Mouse (Mus musculus): ENCODE measurements at regions not wholly inside any gene's neighbourhood (a gene's known extent, or its start where the extent isn't known, plus 50 kb on each side); places are given as distances from the start of the nearest gene placed in this dataset.

DNA sequence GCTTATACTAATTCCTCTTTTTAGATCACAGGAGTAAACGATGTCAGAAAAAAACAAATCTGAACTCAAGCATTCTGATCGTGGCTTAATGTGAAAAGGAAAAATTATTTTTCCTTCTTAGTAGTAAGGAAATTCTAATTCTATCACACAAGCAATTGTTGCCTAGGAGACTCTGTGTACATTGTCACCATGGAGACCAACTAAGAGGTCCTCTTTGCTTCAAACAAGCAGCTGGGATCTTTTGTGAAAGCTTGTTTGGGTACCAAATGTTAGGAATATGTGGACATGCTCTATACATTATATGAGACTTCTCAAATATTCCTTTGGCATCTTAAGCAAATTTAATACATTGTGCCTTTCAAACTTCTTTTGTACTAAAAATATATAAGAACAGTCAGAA lies 345.9 kb upstream of the Atp10a start:
- in situ Hi-C loops (cut with MboI, MseI), result no loop called here

- in situ Hi-C loops (cut with MboI, MseI), result no loop called here
Observed at GRCm38 (mm10) chr7:58322381-58322780, 333.6 kb upstream of the Atp10a start.

DNA sequence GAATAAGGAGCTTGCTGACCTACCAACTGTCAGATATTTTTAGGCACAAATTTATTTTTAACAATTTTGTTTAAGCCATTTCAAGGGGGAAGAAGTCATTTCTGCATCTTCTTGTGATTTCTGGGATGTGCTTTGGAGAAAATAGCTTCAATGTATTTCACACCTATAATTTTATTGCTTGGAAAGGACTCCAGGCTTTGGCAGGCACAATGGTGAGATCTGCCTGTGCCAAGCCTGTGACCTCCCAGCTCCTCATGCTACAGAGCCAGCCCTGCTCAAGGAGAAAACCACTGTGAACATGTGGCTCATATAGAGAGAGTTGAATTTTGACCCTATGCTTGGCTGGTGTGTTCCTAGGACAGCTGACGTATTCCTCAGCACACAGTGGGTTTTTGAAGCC lies 288.6 kb upstream of the Atp10a start:
- in situ Hi-C loops (cut with MboI, MseI), result no loop called here

- in situ Hi-C loops (cut with MboI, MseI), result no loop called here
Observed at GRCm38 (mm10) chr7:58383401-58383800, 272.6 kb upstream of the Atp10a start.

DNA sequence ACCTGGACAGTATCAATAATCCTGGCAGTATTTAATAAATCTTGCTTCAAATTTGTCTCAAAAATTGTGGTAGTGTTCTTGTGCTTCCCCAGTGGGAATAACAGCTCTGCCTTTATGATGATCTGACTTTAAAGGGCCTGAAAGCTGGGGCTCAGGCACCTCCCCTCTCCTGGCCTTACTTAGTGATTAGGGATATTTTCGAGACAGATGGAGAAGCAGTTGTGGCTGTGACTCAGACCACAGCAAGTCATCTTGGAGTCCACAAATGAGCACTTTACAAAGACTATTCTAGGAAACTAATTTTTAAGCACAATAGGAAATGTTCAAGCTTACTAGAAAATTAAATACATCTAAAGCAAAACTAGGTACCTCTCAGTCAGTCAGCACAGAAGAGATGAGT lies 267.6 kb upstream of the Atp10a start:
- in situ Hi-C loops (cut with MboI, MseI), result no loop called here

DNA sequence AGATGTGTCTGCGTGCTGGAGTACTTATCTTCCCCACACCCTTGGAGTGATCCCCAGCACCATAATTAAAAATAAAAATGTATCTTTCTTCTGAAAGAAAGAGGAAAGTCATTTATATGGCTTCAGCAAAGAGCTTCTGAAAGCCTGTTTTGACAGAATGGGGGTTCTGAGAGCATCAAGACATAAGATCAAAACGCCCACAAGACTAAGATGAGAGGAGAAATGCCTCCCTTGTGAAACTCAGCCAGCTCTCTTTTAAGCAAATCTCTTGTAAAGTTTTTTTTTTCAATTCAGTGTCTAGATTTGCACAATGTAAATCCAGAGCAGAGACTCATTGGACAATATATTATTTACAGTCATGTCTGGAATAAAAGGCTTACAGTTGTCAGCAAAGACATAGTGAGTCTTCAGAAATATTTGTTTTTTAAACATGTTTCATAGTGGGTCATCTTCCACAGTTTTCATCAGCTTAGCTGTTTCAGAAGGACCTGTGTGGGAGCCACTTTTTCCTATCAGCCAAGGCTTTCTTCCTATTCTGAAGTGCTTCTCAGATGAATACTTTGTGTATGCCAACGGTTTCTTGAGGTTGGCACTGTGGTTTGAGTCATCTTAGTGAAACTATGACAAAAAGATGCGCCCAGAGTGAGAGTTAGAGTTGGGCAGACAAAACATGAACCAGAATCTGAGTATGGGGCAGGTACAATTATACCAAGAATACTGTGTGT lies 263.4 kb upstream of the Atp10a start:
- in situ Hi-C loops (cut with MboI, MseI), result loop anchor here in 1 of 2 experiments (5.0 kb wide), 1 partner anchor 830 kb away; no protein-coding TSS in a partner anchor

DNA sequence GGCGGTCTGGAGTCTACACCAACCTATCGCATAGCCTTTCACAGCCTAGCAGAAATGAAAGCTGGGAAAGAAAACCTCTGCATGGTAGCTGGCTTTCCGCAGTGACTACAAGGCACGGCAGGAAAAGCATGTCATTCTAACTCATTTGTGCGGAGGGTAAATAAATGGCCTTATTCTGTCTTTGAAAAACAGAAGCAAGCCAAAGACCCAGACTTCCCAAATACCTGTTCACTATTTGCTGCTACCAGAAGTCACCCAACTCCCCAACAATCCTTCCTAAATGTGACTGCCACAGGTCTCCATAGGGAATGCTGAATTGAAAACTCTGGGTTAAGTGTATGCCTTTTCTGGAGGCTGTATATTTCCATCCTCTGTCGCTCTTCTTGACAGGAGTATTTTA lies 258.0 kb upstream of the Atp10a start:
- in situ Hi-C loops (cut with MboI, MseI), result no loop called here

- in situ Hi-C loops (cut with MboI, MseI), result no loop called here
Observed at GRCm38 (mm10) chr7:58398558-58399144, 257.3 kb upstream of the Atp10a start.

DNA sequence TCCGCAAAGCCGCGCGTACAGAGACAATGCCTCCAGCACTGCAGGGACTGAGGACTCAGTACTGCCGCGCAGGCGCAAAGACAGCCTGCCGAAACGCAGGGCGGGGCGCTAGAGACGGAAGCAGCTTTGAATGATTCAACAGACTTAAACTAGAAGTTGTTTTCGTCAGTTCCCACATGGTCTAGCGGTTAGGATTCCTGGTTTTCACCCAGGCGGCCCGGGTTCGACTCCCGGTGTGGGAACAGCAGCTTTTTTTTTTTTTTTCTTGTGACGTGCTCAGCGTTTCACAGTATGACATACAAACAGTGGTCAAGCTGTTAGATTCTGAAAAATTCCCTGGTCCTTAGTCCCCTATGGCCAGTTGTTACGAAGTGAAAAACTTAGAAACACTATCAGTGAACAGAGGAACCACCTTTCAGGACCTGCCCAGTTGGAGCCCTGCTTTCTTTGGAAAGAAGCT lies 256.8 kb upstream of the Atp10a start:
- in situ Hi-C loops (cut with MboI, MseI), result no loop called here

GRCm38 (mm10) chr7:58399651-58400050 lies 256.3 kb upstream of the Atp10a start:
- in situ Hi-C loops (cut with MboI, MseI), result loop anchor here in 1 of 2 experiments (5.0 kb wide), 1 partner anchor 78 kb away; no protein-coding TSS in a partner anchor

GRCm38 (mm10) chr7:58400594-58400993 lies 255.4 kb upstream of the Atp10a start:
- in situ Hi-C loops (cut with MboI, MseI), result loop anchor here in 1 of 2 experiments (5.0 kb wide), 1 partner anchor 77 kb away; no protein-coding TSS in a partner anchor

DNA sequence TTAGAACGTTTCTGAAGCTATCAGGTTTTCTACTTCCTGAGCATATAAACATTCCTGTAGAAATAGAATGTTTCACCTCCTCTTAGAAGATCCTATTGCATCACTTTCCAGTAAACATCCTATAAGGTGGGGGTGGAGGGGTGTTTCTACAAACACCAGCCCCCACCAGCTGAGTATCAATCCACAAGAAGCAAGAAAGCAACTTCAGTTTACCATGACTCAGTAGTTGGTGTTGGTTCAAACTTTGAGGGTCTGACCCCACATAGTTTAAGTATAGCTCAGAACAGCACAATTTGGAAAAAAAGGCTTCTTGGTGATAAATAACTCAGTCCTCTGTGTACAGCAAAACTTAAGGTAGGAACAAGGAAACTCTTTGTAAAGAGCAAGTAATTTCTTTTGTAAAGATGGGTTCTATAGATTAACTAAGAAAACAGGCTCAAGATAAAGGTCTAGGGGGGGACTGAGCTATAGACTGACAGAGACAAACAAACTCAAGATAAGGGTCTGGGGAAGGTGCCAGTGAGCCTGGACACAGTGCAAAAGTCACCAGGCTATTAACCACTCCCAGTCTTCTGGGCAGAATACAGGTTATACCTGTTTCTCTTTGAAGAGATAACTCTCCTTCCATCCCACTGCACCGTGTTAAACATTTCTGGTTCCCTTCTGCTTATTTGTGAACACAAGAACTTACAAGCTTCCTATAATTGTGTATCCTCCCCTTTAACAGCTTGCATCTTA lies 218.9 kb upstream of the Atp10a start:
- in situ Hi-C loops (cut with MboI, MseI), result no loop called here

DNA sequence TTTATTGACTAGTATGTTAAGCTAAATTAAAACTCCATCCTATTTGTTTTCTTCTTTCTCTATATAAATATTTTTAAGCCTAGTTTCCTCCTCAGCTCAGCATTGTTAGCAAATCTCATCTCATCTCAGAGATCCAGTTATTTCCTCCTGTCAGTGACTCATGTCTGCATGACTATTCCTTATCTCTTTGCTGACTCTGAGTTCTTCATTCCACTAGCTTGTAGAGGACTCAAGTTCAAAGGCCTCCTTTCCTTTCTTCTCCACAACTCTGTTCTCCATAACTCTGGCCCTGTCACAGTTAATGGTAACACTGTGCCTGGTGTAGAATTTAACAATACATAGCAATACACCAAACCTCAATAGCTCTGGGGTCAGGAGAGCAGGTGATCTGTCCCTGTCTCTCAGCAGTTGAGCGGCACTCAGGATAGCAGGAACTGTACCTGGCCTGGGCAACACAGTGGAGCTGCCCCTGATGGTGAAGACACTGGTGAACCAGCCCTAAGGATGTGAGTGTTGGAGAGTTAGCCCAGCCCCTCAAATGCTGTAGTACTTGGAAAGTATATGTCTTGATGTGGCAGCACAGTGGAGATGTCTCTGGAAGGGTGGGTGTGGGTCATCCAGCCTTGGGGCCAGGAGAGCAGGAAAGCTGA lies 213.3 kb upstream of the Atp10a start:
- in situ Hi-C loops (cut with MboI, MseI), result no loop called here

GRCm38 (mm10) chr7:58443297-58443696 lies 212.7 kb upstream of the Atp10a start:
- in situ Hi-C loops (cut with MboI, MseI), result no loop called here

DNA sequence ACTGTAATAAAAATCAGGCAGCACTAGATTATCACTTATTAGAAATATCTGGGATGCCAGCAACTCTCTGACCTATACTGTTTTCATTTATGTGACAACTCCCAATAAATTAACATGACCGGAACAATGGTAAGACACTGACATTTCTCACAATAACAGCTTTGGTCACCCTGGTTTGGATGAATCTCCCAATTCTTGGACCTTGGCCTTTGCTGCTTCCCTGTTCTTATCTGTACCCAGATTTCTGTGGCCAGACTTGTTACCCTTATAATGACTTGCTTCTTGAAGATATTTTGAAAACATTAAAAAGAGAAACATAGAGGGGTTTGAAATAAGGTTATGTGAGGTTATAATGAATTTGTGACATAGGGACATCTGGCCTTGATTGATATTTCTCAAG lies 210.2 kb upstream of the Atp10a start:
- in situ Hi-C loops (cut with MboI, MseI), result no loop called here

GRCm38 (mm10) chr7:58446261-58446660 lies 209.7 kb upstream of the Atp10a start:
- in situ Hi-C loops (cut with MboI, MseI), result no loop called here

DNA sequence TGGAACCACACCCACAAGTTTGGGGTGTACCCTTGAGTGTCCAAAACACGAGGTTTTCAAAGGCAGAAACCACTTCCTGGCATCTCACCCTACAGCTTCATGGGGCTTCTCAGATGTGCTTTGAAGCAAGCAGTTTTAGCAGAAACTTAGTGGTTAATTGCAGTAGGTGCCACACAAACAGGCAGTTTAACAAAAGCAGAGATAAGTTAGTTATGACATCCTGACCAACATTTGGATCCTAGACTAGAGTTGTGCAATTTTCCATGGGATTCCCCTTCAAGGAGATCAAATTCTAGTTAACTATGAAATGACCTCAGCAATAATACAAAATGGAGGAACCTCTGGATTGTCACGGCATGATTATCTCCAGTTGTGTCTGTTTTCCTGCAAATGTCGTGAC lies 207.2 kb upstream of the Atp10a start:
- in situ Hi-C loops (cut with MboI, MseI), result no loop called here

DNA sequence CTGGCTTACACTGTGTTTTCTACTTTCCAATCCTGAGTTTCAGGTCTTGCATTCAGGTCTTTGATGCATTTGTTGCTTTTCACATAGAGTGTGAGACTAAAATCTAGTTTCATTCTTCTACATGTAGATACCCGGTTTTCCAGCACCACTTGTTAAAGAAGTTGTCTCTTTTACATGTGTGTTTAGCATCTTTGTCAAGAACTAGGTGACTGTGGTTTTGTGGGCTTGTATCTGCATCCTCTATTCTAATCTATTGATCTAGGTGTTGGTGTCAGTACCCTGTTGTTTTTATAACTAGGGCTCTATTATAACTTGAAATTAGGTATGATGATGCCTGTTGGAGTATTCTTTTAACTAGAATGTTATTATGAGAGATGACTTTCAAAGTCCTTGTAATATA lies 204.0 kb upstream of the Atp10a start:
- in situ Hi-C loops (cut with MboI, MseI), result no loop called here

DNA sequence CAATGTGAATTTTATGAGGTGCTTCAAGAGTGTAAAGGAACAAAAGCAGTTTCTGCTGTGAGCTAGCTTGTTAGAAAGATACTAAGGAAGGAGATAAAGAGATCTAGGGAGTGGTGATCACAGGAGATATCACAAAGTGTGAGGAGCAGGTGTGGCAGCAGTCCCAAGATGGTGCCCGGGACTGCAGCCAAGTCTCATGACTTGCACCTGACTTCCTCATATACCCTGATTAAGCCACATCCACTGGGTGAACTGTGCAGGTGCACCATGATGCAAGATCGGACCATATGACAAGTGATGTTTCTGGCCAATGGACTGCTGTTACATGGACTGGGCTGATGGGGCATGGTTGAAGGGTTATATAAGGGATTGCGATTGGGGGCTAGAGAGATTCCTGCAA lies 197.8 kb upstream of the Atp10a start:
- in situ Hi-C loops (cut with MboI, MseI), result loop anchor here in 1 of 2 experiments (5.0 kb wide), 1 partner anchor 114 kb away; no protein-coding TSS in a partner anchor

DNA sequence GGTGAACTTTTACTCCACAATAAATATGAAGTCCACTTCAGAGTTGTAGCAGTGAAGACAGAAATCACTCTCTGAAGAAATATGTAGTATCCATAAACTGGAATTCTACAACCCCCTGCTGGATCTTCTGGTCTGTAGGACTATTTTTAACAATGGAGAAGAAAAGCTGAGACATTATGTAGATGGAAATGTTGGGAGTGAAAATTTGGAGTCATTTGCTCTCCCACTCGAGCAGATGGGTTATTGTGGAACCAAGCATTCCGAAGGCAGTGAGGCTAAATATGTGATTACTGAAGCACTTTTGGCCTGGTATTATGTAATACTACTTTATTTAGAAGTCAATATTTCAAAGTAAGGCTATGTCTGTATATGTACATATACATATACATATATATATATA lies 195.0 kb upstream of the Atp10a start:
- in situ Hi-C loops (cut with MboI, MseI), result no loop called here

DNA sequence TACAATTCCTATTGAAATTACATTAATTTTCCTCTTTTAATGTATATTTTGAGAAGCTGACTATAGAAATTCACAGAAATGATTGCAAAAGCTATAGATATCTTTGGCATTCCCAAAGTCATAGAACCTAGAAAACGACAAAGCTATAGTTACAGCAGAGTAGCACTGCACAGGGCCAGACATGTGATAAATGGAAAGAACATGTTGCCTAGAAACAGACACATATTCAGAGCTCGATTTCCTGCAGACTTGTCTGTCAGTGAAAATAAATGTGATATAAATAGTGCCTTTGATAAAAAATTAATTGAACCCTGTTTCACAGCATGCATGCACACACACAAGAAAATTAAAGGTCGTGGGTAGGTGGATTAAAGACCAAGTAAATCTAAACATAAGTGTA lies 182.8 kb upstream of the Atp10a start:
- in situ Hi-C loops (cut with MboI, MseI), result no loop called here

DNA sequence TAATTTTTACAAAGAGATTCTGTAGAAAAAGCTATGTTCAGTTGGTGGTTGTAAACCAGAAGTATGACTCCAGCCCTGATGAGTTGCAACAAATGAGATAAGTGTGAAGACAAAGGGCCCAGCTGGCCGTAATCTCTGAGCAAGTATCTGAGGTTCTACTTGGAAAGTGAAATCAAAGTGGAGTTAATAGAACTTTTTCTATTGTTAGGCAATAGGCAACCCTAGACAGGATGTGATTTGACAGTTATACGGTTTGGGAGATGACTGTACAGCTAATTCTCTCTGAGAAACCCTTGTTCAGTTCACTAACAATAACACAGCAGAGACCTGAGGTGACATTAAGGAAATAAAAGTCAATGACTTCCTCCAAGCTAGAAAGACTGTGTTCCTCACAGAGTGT lies 180.8 kb upstream of the Atp10a start:
- in situ Hi-C loops (cut with MboI, MseI), result loop anchor here in 1 of 2 experiments (5.0 kb wide), 1 partner anchor 73 kb away; no protein-coding TSS in a partner anchor
